Mouse (Mus musculus): ENCODE results near the gene Pias4. TPM values are rescaled to one million over a fixed set of nuclear protein-coding genes. Genes with fewer than 3 reads are reported as not detected.
"Not testable (repeated sequence)": the region's sequence is repeated elsewhere in the genome, so short reads cannot be mapped to it uniquely, and the experiment has no call there.

Pias4 gene
- total and polyA plus RNA-seq, 2 experiments, result 8.9 to 17.8 TPM

GRCm38 (mm10) chr10:81176466-81177271, 8.9 kb upstream of the Pias4 start, which contains the start of gene Eef2:
Eef2 (plus strand) TSS chr10:81176631.
- Histone ChIP-seq H3K79me2 (ENCODE audit: control insufficient read depth, insufficient read depth, low read length) (peaks cover 20% of the 10 kb centered on the region), H3K9ac (ENCODE audit: low read depth, low read length) (peak within 1 kb of the TSS; percentile 93), H3K36me3 (ENCODE audit: control insufficient read depth, insufficient read depth, low read length) (peaks cover 38% of the 10 kb centered on the region), H3K27ac (replicated peaks; ENCODE audit: insufficient read depth, low read depth, low read length) (peak within 1 kb of the TSS; percentile 94), H3K4me3 (ENCODE audit: insufficient read depth, low read depth, low read length) (peak within 1 kb of the TSS; percentile 80), H3K27me3 (ENCODE audit: control insufficient read depth, insufficient read depth, low read length) (no peaks in the 10 kb centered on the region), H3K4me1 (ENCODE audit: control insufficient read depth, insufficient read depth, low read length) (peaks cover 22% of the 10 kb centered on the region)
- DNase-seq (ENCODE audit: extremely low read depth, low read depth, low spot score), result no peak
- WGBS, result under 1% methylated on average over 77 of the region's 77 CpGs
- TF ChIP-seq CTCF (IDR thresholded peaks at IDR 0.05; ENCODE audit: low read depth, low read length) (no peak), POLR2A (IDR thresholded peaks at IDR 0.05; ENCODE audit: extremely low read depth, insufficient read depth, low read length) (peak; percentile 97)

GRCm38 (mm10) chr10:81175936-81176465, 8.3 kb upstream of the Pias4 start:
- H3K4me1 ChIP-seq (ENCODE audit: control insufficient read depth, insufficient read depth, low read length), result peaks cover 22% of the 10 kb centered on the region
- TF ChIP-seq CTCF (IDR thresholded peaks at IDR 0.05; ENCODE audit: low read depth, low read length) (no peak), POLR2A (IDR thresholded peaks at IDR 0.05; ENCODE audit: extremely low read depth, insufficient read depth, low read length) (no peak)
- peak overlapping the region; percentile 94 for H3K27ac ChIP-seq (replicated peaks; ENCODE audit: insufficient read depth, low read depth, low read length)
- peak overlapping the region; percentile 41 for H3K9ac ChIP-seq (ENCODE audit: low read depth, low read length)
- peak overlapping the region; percentile 80 for H3K4me3 ChIP-seq (ENCODE audit: insufficient read depth, low read depth, low read length)
- H3K27me3 ChIP-seq (ENCODE audit: control insufficient read depth, insufficient read depth, low read length), result no peaks in the 10 kb centered on the region
- under 1% methylated on average over 13 of the region's 13 CpGs for WGBS
- H3K36me3 ChIP-seq (ENCODE audit: control insufficient read depth, insufficient read depth, low read length), result peaks cover 33% of the 10 kb centered on the region
- H3K79me2 ChIP-seq (ENCODE audit: control insufficient read depth, insufficient read depth, low read length), result peaks cover 20% of the 10 kb centered on the region
- peak; percentile 94 for DNase-seq (ENCODE audit: extremely low read depth, low read depth, low spot score)

- Histone ChIP-seq H3K79me2 (ENCODE audit: control insufficient read depth, insufficient read depth, low read length) (peaks cover 20% of the 10 kb centered on the region), H3K4me1 (ENCODE audit: control insufficient read depth, insufficient read depth, low read length) (peaks cover 22% of the 10 kb centered on the region), H3K27ac (replicated peaks; ENCODE audit: insufficient read depth, low read depth, low read length) (peak overlapping the region; percentile 94), H3K36me3 (ENCODE audit: control insufficient read depth, insufficient read depth, low read length) (peaks cover 28% of the 10 kb centered on the region)
- H3K27me3 ChIP-seq (ENCODE audit: control insufficient read depth, insufficient read depth, low read length); H3K9ac ChIP-seq (ENCODE audit: low read depth, low read length); DNase-seq (ENCODE audit: extremely low read depth, low read depth, low spot score); H3K4me3 ChIP-seq (ENCODE audit: insufficient read depth, low read depth, low read length): not testable (repeated sequence)
- 3% methylated on average over 4 of the region's 4 CpGs for WGBS
These were observed 7.6 kb upstream of the Pias4 start for GRCm38 (mm10) chr10:81175345-81175701.

- Histone ChIP-seq H3K9ac (ENCODE audit: low read depth, low read length) (no peak overlapping the region), H3K36me3 (ENCODE audit: control insufficient read depth, insufficient read depth, low read length) (peaks cover 22% of the 10 kb centered on the region), H3K79me2 (ENCODE audit: control insufficient read depth, insufficient read depth, low read length) (peaks cover 20% of the 10 kb centered on the region), H3K4me1 (ENCODE audit: control insufficient read depth, insufficient read depth, low read length) (peaks cover 22% of the 10 kb centered on the region), H3K27me3 (ENCODE audit: control insufficient read depth, insufficient read depth, low read length) (no peaks in the 10 kb centered on the region), H3K27ac (replicated peaks; ENCODE audit: insufficient read depth, low read depth, low read length) (peak overlapping the region; percentile 58; the same call in 1 of the 2 replicates), H3K4me3 (ENCODE audit: insufficient read depth, low read depth, low read length) (no peak overlapping the region)
- TF ChIP-seq POLR2A (IDR thresholded peaks at IDR 0.05; ENCODE audit: extremely low read depth, insufficient read depth, low read length) (no peak), CTCF (IDR thresholded peaks at IDR 0.05; ENCODE audit: low read depth, low read length) (peak; percentile 99)
- 12% methylated on average over 29 of the region's 29 CpGs for WGBS
- DNase-seq (ENCODE audit: extremely low read depth, low read depth, low spot score), result peak; percentile 57
These were observed 7.1 kb upstream of the Pias4 start for GRCm38 (mm10) chr10:81174617-81175344.

- Histone ChIP-seq H3K27me3 (ENCODE audit: control insufficient read depth, insufficient read depth, low read length) (no peaks in the 10 kb centered on the region), H3K27ac (replicated peaks; ENCODE audit: insufficient read depth, low read depth, low read length) (peak overlapping the region; percentile 79), H3K9ac (ENCODE audit: low read depth, low read length) (peak overlapping the region; percentile 77), H3K36me3 (ENCODE audit: control insufficient read depth, insufficient read depth, low read length) (peaks cover 6% of the 10 kb centered on the region; the same call in 1 of the 2 replicates), H3K4me3 (ENCODE audit: insufficient read depth, low read depth, low read length) (0 out of 2 replicates have a peak overlapping the region, but pooled peaks have one; percentile 19), H3K4me1 (ENCODE audit: control insufficient read depth, insufficient read depth, low read length) (peaks cover 17% of the 10 kb centered on the region), H3K79me2 (ENCODE audit: control insufficient read depth, insufficient read depth, low read length) (peaks cover 15% of the 10 kb centered on the region)
- 12% methylated on average over 21 of the region's 21 CpGs for WGBS
- peak; percentile 63 for DNase-seq (ENCODE audit: extremely low read depth, low read depth, low spot score)
- TF ChIP-seq CTCF (IDR thresholded peaks at IDR 0.05; ENCODE audit: low read depth, low read length), result peak; percentile 86
- no peak for TF ChIP-seq POLR2A (IDR thresholded peaks at IDR 0.05; ENCODE audit: extremely low read depth, insufficient read depth, low read length)
These were observed 5.4 kb upstream of the Pias4 start for GRCm38 (mm10) chr10:81173132-81173531.

- H3K4me3 ChIP-seq (ENCODE audit: insufficient read depth, low read depth, low read length); H3K9ac ChIP-seq (ENCODE audit: low read depth, low read length); H3K4me1 ChIP-seq (ENCODE audit: control insufficient read depth, insufficient read depth, low read length); H3K36me3 ChIP-seq (ENCODE audit: control insufficient read depth, insufficient read depth, low read length); H3K27me3 ChIP-seq (ENCODE audit: control insufficient read depth, insufficient read depth, low read length): not testable (repeated sequence)
- 22% methylated on average over 10 of the region's 14 CpGs for WGBS
- DNase-seq (ENCODE audit: extremely low read depth, low read depth, low spot score), result peak; percentile 33
- peak overlapping the region; percentile 13; the same call in 1 of the 2 replicates for H3K27ac ChIP-seq (replicated peaks; ENCODE audit: insufficient read depth, low read depth, low read length)
- H3K79me2 ChIP-seq (ENCODE audit: control insufficient read depth, insufficient read depth, low read length), result peaks cover 22% of the 10 kb centered on the region
These were observed 1.7 kb upstream of the Pias4 start for GRCm38 (mm10) chr10:81169411-81169900.
